39 mouse cellular contexts compared by ENCODE assay signal in genomic region chr3:106174971-106175370, GRCm38 (mm10). TPM values are rescaled to one million over a fixed set of nuclear protein-coding genes. Genes with fewer than 3 reads are reported as not detected.
"Had no signal": no experiment of that assay in that cellular context is flagged by ENCODE, and none has a peak within 500 bp of the region (broad histone marks: within the 10 kb centered on the region; RNA-seq: fewer than 3 reads in every experiment).

No protein-coding gene starts in this region.

RNA-seq across cellular contexts. Expression of gene Chil3, which starts 7.6 kb away (rescaled TPM):
- total RNA-seq: left cerebral cortex, adult 8-10 months; left cerebral cortex, postnatal 10 days; left cerebral cortex, postnatal 14 days; left cerebral cortex, postnatal 25 days; left cerebral cortex, postnatal 36 days; left cerebral cortex, postnatal 4 days; midbrain, postnatal 0 days had no signal
- polyA plus RNA-seq: limb, embryonic 10.5 days; limb, embryonic 11.5 days; limb, embryonic 12.5 days; liver, embryonic 11.5 days; liver, embryonic 12.5 days; lung, embryonic 14.5 days; lung, embryonic 15.5 days; midbrain, embryonic 10.5 days; midbrain, embryonic 11.5 days; midbrain, embryonic 12.5 days; midbrain, embryonic 13.5 days; midbrain, embryonic 14.5 days; midbrain, embryonic 16.5 days; midbrain, postnatal 0 days; myocyte; neural tube, embryonic 11.5 days had no signal

RNA-seq across cellular contexts. Expression of gene Chil4, which starts 44.3 kb away (rescaled TPM):
- total RNA-seq: left cerebral cortex, adult 2 months; left cerebral cortex, adult 8-10 months; left cerebral cortex, postnatal 10 days; left cerebral cortex, postnatal 14 days; left cerebral cortex, postnatal 25 days; left cerebral cortex, postnatal 36 days; left cerebral cortex, postnatal 4 days; liver, adult 2 months; megakaryocyte progenitor cell, adult 5-6 weeks; megakaryocyte-erythroid progenitor cell, adult 5-6 weeks; midbrain, postnatal 0 days; monocyte, adult 5-6 weeks had no signal
- polyA plus RNA-seq: limb, embryonic 10.5 days; limb, embryonic 11.5 days; limb, embryonic 12.5 days; limb, embryonic 13.5 days; limb, embryonic 14.5 days; limb, embryonic 15.5 days; liver, adult 2 months; liver, embryonic 11.5 days; liver, embryonic 12.5 days; liver, embryonic 13.5 days; liver, embryonic 14.5 days; liver, embryonic 15.5 days; liver, embryonic 16.5 days; liver, postnatal 0 days; lung, embryonic 14.5 days; lung, embryonic 16.5 days; lung, postnatal 0 days; macrophage; midbrain, embryonic 10.5 days; midbrain, embryonic 11.5 days; midbrain, embryonic 12.5 days; midbrain, embryonic 13.5 days; midbrain, embryonic 14.5 days; midbrain, embryonic 15.5 days; midbrain, embryonic 16.5 days; midbrain, postnatal 0 days; myocyte; neural tube, embryonic 11.5 days had no signal
